Comparison of ENCODE assay signal across 8 mouse cellular contexts in genomic region chr8:126589507-126590023, GRCm38 (mm10). TPM values are rescaled to one million over a fixed set of nuclear protein-coding genes. Genes with fewer than 3 reads are reported as not detected.
A peak's percentile ranks its signal among the peaks of the same experiment; 100 is the strongest.
DNase-seq lines count a peak whose midpoint lies in the region; ATAC-seq and TF ChIP-seq lines count a peak whose summit lies in the region.

No protein-coding gene starts in this region.

- H3K27me3 ChIP-seq in cerebellum, adult 2 months (ENCODE audit: control insufficient read depth, insufficient read depth, low read length), result no peaks in the 10 kb centered on the region
- no peaks in the 10 kb centered on the region for H3K27me3 ChIP-seq in testis, adult 2 months (ENCODE audit: control insufficient read depth, insufficient read depth, low read length)
- H3K27me3 ChIP-seq in limb, embryonic 15.5 days, result no peaks in the 10 kb centered on the region
- H3K27me3 ChIP-seq in stomach, embryonic 16.5 days (ENCODE audit: control insufficient read depth, insufficient read depth, low read length), result no peaks in the 10 kb centered on the region

- H3K36me3 ChIP-seq in testis, adult 2 months (ENCODE audit: control insufficient read depth, insufficient read depth, low read length), result no peaks in the 10 kb centered on the region
- peaks cover 9% of the 10 kb centered on the region; the same call in 1 of the 2 replicates for H3K36me3 ChIP-seq in limb, embryonic 15.5 days
- peaks cover 3% of the 10 kb centered on the region; the same call in 1 of the 2 replicates for H3K36me3 ChIP-seq in stomach, embryonic 16.5 days (ENCODE audit: control insufficient read depth, insufficient read depth, low read length)

- peak overlapping the region; percentile 68 for H3K4me3 ChIP-seq in cerebellum, adult 2 months (replicated peaks; ENCODE audit: insufficient read depth, low read depth, low read length)
- H3K4me3 ChIP-seq in testis, adult 2 months (ENCODE audit: control insufficient read depth, low read depth, low read length), result peak overlapping the region; percentile 54
- H3K4me3 ChIP-seq in limb, embryonic 15.5 days, result peak overlapping the region; percentile 82
- H3K4me3 ChIP-seq in stomach, embryonic 16.5 days (replicated peaks; ENCODE audit: low read length), result peak overlapping the region; percentile 95

- H3K9ac ChIP-seq in limb, embryonic 15.5 days, result peak overlapping the region; percentile 37
- peak overlapping the region; percentile 98 for H3K9ac ChIP-seq in stomach, embryonic 16.5 days (ENCODE audit: low read length)

- no peak for ATAC-seq in limb, embryonic 15.5 days (ENCODE audit: insufficient number of reproducible peaks, low FRiP score, low TSS enrichment, low read depth)
- no peak for ATAC-seq in stomach, embryonic 16.5 days (ENCODE audit: insufficient read depth, low FRiP score)

- H3K4me1 ChIP-seq in cerebellum, adult 2 months (ENCODE audit: control insufficient read depth, insufficient read depth, low read length), result peaks cover 21% of the 10 kb centered on the region
- H3K4me1 ChIP-seq in testis, adult 2 months (ENCODE audit: control insufficient read depth, insufficient read depth, low read length), result peaks cover 23% of the 10 kb centered on the region
- H3K4me1 ChIP-seq in limb, embryonic 15.5 days, result peaks cover 45% of the 10 kb centered on the region
- peaks cover 34% of the 10 kb centered on the region for H3K4me1 ChIP-seq in stomach, embryonic 16.5 days (ENCODE audit: control insufficient read depth, insufficient read depth, low read length)

- DNase-seq in cerebellum, adult 2 months, result no peak
- DNase-seq in cerebellum, adult 8-10 months, result no peak
- no peak for DNase-seq in testis, postnatal 14 days (ENCODE audit: low spot score)
- no peak for DNase-seq in cerebellum, postnatal 14 days
- DNase-seq in frontal cortex, postnatal 14 days (ENCODE audit: low spot score in 2 of 2), result no peak

- TF ChIP-seq POLR2A in cerebellum, adult 2 months (IDR thresholded peaks at IDR 0.05; ENCODE audit: borderline replicate concordance, insufficient read depth, low read length), result no peak
- no peak for TF ChIP-seq POLR2A in testis, adult 2 months (IDR thresholded peaks at IDR 0.05; ENCODE audit: control insufficient read depth, low read depth, low read length)

- TF ChIP-seq CTCF in cerebellum, adult 2 months (IDR thresholded peaks at IDR 0.05; ENCODE audit: borderline replicate concordance, insufficient read depth, low read depth, low read length), result no peak
- no peak for TF ChIP-seq CTCF in testis, adult 2 months (IDR thresholded peaks at IDR 0.05; ENCODE audit: control insufficient read depth, insufficient read depth, insufficient replicate concordance, low read depth, low read length)

- no peaks in the 10 kb centered on the region for H3K9me3 ChIP-seq in limb, embryonic 15.5 days
- H3K9me3 ChIP-seq in stomach, embryonic 16.5 days (replicated peaks; ENCODE audit: control insufficient read depth, low read length), result no peaks in the 10 kb centered on the region

- WGBS in cerebellum, adult 2 months, result 0% methylated on average over 1 of the region's 1 CpGs
- 9% methylated on average over 1 of the region's 1 CpGs for WGBS in limb, embryonic 15.5 days
- WGBS in stomach, embryonic 16.5 days, result 3% methylated on average over 1 of the region's 1 CpGs

- H3K4me2 ChIP-seq in limb, embryonic 15.5 days, result peak overlapping the region; percentile 73
- peak overlapping the region; percentile 90 for H3K4me2 ChIP-seq in stomach, embryonic 16.5 days (ENCODE audit: low read depth, low read length)

- peak overlapping the region; percentile 79 for H3K27ac ChIP-seq in cerebellum, adult 2 months (ENCODE audit: insufficient read depth, low read length)
- peak overlapping the region; percentile 67 for H3K27ac ChIP-seq in testis, adult 2 months (ENCODE audit: control insufficient read depth, insufficient read depth, low read depth, low read length)
- peak overlapping the region; percentile 79 for H3K27ac ChIP-seq in limb, embryonic 15.5 days
- H3K27ac ChIP-seq in stomach, embryonic 16.5 days (ENCODE audit: low read length), result peak overlapping the region; percentile 65

RNA-seq across cellular contexts. Expression of gene Irf2bp2, which starts 4.2 kb away (rescaled TPM):
- 42.0 and 42.4 TPM in 2 replicates for polyA plus RNA-seq in cerebellum, adult 2 months (2012; rRNA removed)
- 3.3 and 3.8 TPM in 2 replicates for polyA plus RNA-seq in testis, adult 2 months (2012; rRNA removed)
- polyA plus RNA-seq in limb, embryonic 15.5 days (2015; fragmentation: Nextera tagmentation; extraction: Ambion mirVana), result 11.0 and 12.8 TPM in 2 replicates
- polyA plus RNA-seq in stomach, embryonic 16.5 days (2015; fragmentation: Nextera tagmentation; extraction: Ambion mirVana), result 9.9 and 10.8 TPM in 2 replicates
